Mouse (Mus musculus) hindbrain, embryonic 12.5 days (tissue): ENCODE results near the gene Gli1. TPM values are rescaled to one million over a fixed set of nuclear protein-coding genes. Genes with fewer than 3 reads are reported as not detected.

Experiments
- ATAC-seq: fragments of 200-750 bp; cut with Nextera tagmentation; 2 replicates; pipeline ENCODE4 v1.8.0; 2017; ENCODE audit warnings: moderate TSS enrichment; ENCODE audit not compliant: low FRiP score
- H3K27ac ChIP-seq: fragments of 300-500 bp; sonication (generic); 2 replicates; pipeline ENCODE4 v1.5.1; 2016; ENCODE audit warnings: mild to moderate bottlenecking
- H3K27me3 ChIP-seq: fragments of 300-500 bp; sonication (generic); 2 replicates; pipeline ENCODE4 v1.6.1; 2016; ENCODE audit warnings: mild to moderate bottlenecking
- H3K36me3 ChIP-seq: fragments of 300-500 bp; sonication (generic); 2 replicates; pipeline ENCODE4 v1.6.1; 2016; ENCODE audit warnings: mild to moderate bottlenecking
- H3K4me1 ChIP-seq: fragments of 300-500 bp; sonication (generic); 2 replicates; pipeline ENCODE4 v1.6.1; 2016
- H3K4me2 ChIP-seq: fragments of 300-500 bp; sonication (generic); replicated peaks from 2 replicates; pipeline ENCODE4 v1.6.1; 2016; ENCODE audit warnings: mild to moderate bottlenecking
- H3K4me3 ChIP-seq: fragments of 300-500 bp; sonication (generic); 2 replicates; pipeline ENCODE4 v1.5.1; 2016; ENCODE audit warnings: mild to moderate bottlenecking
- H3K9ac ChIP-seq: fragments of 300-500 bp; sonication (generic); 2 replicates; pipeline ENCODE4 v1.6.1; 2016; ENCODE audit warnings: mild to moderate bottlenecking, moderate library complexity
- H3K9me3 ChIP-seq: fragments of 300-500 bp; sonication (generic); replicated peaks from 2 replicates; pipeline ENCODE4 v1.6.1; 2016; ENCODE audit warnings: mild to moderate bottlenecking
- WGBS: fragments of 180-500 bp; shearing (Covaris S2); methylation state at CpG from one replicate; pipeline ENCODE4 v1.1.7; 2016; 5-methylcytosine and 5-hydroxymethylcytosine counted together
- polyA plus RNA-seq: library from polyadenylated mRNA; unstranded; fragments of >200 nt; fragmentation: Nextera tagmentation; extraction: Ambion mirVana; gene quantifications from 2 replicates; pipeline ENCODE4 v1.2.1, GENCODE M21; 2016

Gene Gli1
- polyA plus RNA-seq, 1 experiment from 2014 or later, result 3.7 TPM

DNA sequence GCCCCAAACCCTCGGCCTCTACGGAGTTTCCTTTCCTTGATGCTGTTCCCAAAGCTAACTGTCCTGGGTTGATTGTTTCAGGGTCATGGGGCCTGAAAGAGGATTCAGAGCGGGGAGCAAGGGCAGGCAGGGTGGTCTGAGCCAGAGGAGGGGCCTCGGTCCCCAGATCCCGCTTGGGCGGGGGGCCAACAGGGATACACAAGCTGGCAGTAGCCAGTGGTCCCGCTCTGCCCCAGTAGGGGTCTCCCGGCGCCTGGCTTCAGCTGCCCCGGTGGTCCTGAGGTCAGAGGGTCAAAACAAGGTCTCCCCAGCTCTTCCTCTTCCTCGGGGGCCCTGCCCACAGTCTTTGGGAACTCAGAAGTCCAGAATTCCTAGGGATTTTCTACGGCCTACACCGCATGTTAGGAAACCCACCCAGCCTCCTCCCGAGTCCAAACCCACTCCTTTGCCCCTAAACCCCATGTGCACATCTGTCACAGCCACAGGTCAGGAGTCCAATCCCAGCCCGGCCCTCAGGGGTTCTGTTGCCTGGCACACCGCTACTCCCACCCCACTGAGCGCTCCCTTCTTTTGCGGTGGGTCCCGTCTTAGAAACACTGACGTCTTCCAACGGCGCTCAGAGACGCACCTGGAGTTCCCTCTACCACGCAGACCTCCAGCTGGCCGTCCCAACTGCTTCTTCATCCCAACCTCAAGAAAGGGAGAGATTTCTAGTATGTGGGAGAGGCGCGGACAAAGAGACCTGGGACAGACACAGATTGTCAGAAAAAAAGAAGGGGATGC is 1.0 kb downstream of the Gli1 start:
- peak overlapping the region; percentile 66 for H3K4me2 ChIP-seq
- no peak for ATAC-seq
- peaks cover 38% of the 10 kb centered on the region for H3K27me3 ChIP-seq
- WGBS, result under 1% methylated on average over 27 of the region's 27 CpGs
- peak overlapping the region; percentile 51 for H3K9ac ChIP-seq
- peaks cover 37% of the 10 kb centered on the region for H3K4me1 ChIP-seq
- no peaks in the 10 kb centered on the region for H3K36me3 ChIP-seq
- no peaks in the 10 kb centered on the region for H3K9me3 ChIP-seq
- H3K4me3 ChIP-seq, result peak overlapping the region; percentile 40
- H3K27ac ChIP-seq, result peak overlapping the region; percentile 71

- peak overlapping the region; percentile 40 for H3K4me3 ChIP-seq
- peak overlapping the region; percentile 51 for H3K9ac ChIP-seq
- H3K9me3 ChIP-seq, result no peaks in the 10 kb centered on the region
- ATAC-seq, result peak; percentile 20
- H3K4me1 ChIP-seq, result peaks cover 37% of the 10 kb centered on the region
- no peaks in the 10 kb centered on the region for H3K36me3 ChIP-seq
- 1% methylated on average over 42 of the region's 42 CpGs for WGBS
- H3K27ac ChIP-seq, result peak overlapping the region; percentile 71; the same call in 1 of the 2 replicates
- peaks cover 38% of the 10 kb centered on the region for H3K27me3 ChIP-seq
- peak overlapping the region; percentile 66 for H3K4me2 ChIP-seq
Observed at GRCm38 (mm10) chr10:127339683-127340576, 1.8 kb downstream of the Gli1 start.

DNA sequence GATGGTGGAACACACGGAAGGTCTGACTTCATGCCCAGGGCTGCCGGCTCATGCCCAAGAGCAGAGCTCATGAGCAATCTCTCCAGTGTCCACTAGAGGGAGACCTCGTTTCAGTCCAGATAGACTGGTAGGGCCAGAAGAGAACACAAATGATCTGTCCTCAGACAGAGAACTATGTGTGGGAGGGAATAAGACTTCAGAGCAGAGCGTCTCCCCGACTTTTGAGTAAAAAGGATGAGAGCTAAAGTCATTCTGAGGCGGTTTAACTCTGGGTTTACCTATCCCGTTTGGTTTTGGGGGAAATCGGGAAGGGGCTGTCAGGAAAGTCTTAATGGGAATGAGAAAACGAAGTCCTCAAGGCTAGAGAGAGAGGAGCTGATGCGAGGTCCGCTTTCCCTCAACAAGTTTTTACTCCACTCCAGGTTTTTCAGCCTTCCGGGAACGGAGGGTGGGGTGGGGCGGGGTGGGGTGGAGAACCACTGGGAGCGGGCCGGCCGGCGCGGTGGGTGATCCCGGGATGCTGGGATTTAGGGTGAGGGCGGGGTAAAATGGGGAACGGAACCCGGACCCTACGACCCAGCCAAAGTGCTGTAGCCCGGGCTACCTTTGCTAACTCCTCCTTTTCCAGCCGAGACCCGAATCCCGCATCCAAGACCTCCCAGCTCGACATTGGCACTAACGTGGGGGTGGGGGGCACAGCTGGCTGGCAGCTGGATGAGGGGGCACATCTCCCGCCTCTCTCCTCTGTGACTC is 2.7 kb downstream of the Gli1 start:
- H3K36me3 ChIP-seq, result no peaks in the 10 kb centered on the region
- H3K27ac ChIP-seq, result peak overlapping the region; percentile 48; the same call in 1 of the 2 replicates
- peaks cover 37% of the 10 kb centered on the region for H3K4me1 ChIP-seq
- H3K9me3 ChIP-seq, result no peaks in the 10 kb centered on the region
- H3K27me3 ChIP-seq, result peaks cover 38% of the 10 kb centered on the region
- peak; percentile 72 for ATAC-seq
- peak overlapping the region; percentile 39; the same call in 1 of the 2 replicates for H3K9ac ChIP-seq
- WGBS, result under 1% methylated on average over 31 of the region's 31 CpGs
- H3K4me2 ChIP-seq, result peak overlapping the region; percentile 66
- H3K4me3 ChIP-seq, result peak overlapping the region; percentile 40

GRCm38 (mm10) chr10:127337536-127338099 is 4.2 kb downstream of the Gli1 start:
- Histone ChIP-seq H3K4me3 (no peak overlapping the region), H3K9me3 (no peaks in the 10 kb centered on the region)

GRCm38 (mm10) chr10:127336952-127337351 is 4.8 kb downstream of the Gli1 start:
- Histone ChIP-seq H3K4me3 (no peak overlapping the region), H3K9ac (no peak overlapping the region), H3K9me3 (no peaks in the 10 kb centered on the region), H3K36me3 (no peaks in the 10 kb centered on the region), H3K4me1 (peaks cover 34% of the 10 kb centered on the region), H3K4me2 (no peak overlapping the region), H3K27ac (no peak overlapping the region), H3K27me3 (peaks cover 41% of the 10 kb centered on the region)
- 64% methylated on average over 5 of the region's 5 CpGs for WGBS
- no peak for ATAC-seq

More at GRCm38 (mm10) chr10:127337536-127338099, 4.2 kb downstream of the Gli1 start:
- Histone ChIP-seq H3K36me3 (no peaks in the 10 kb centered on the region), H3K4me1 (peaks cover 37% of the 10 kb centered on the region), H3K27me3 (peaks cover 38% of the 10 kb centered on the region), H3K9ac (no peak overlapping the region), H3K4me2 (no peak overlapping the region), H3K27ac (no peak overlapping the region; the same call in 1 of the 2 replicates)
- 82% methylated on average over 6 of the region's 6 CpGs for WGBS
- no peak for ATAC-seq

- no peak for ATAC-seq
- 60% methylated on average over 1 of the region's 1 CpGs for WGBS
- H3K9ac ChIP-seq, result no peak overlapping the region
- peaks cover 37% of the 10 kb centered on the region for H3K27me3 ChIP-seq
- H3K9me3 ChIP-seq, result no peaks in the 10 kb centered on the region
- H3K4me2 ChIP-seq, result no peak overlapping the region
- no peak overlapping the region for H3K4me3 ChIP-seq
- no peak overlapping the region for H3K27ac ChIP-seq
- H3K4me1 ChIP-seq, result peaks cover 19% of the 10 kb centered on the region
- no peaks in the 10 kb centered on the region for H3K36me3 ChIP-seq
Observed at GRCm38 (mm10) chr10:127335271-127335670, 6.5 kb downstream of the Gli1 start.

GRCm38 (mm10) chr10:127333152-127333551 is 8.6 kb downstream of the Gli1 start:
- 65% methylated on average over 5 of the region's 5 CpGs for WGBS

GRCm38 (mm10) chr10:127332211-127332874 is 9.4 kb downstream of the Gli1 start:
- Histone ChIP-seq H3K4me1 (peaks cover 3% of the 10 kb centered on the region; the same call in 1 of the 2 replicates), H3K27me3 (peaks cover 48% of the 10 kb centered on the region), H3K4me3 (peak overlapping the region; percentile 16; the same call in 1 of the 2 replicates), H3K4me2 (peak overlapping the region; percentile 46), H3K9me3 (no peaks in the 10 kb centered on the region), H3K27ac (no peak overlapping the region), H3K36me3 (no peaks in the 10 kb centered on the region), H3K9ac (peak overlapping the region; percentile 32; the same call in 1 of the 2 replicates)
- 32% methylated on average over 31 of the region's 31 CpGs for WGBS
- 0 out of 2 replicates have a peak, but pooled peaks have one; percentile 24 for ATAC-seq

More at GRCm38 (mm10) chr10:127333152-127333551, 8.6 kb downstream of the Gli1 start:
- ATAC-seq, result no peak
- no peak overlapping the region for H3K27ac ChIP-seq
- peaks cover 5% of the 10 kb centered on the region; the same call in 1 of the 2 replicates for H3K4me1 ChIP-seq
- no peak overlapping the region for H3K4me3 ChIP-seq
- no peak overlapping the region for H3K4me2 ChIP-seq
- H3K36me3 ChIP-seq, result no peaks in the 10 kb centered on the region
- H3K9ac ChIP-seq, result no peak overlapping the region
- H3K27me3 ChIP-seq, result peaks cover 47% of the 10 kb centered on the region
- H3K9me3 ChIP-seq, result no peaks in the 10 kb centered on the region

- no peak overlapping the region for H3K9ac ChIP-seq
- H3K27ac ChIP-seq, result no peak overlapping the region
- no peaks in the 10 kb centered on the region for H3K36me3 ChIP-seq
- peaks cover 69% of the 10 kb centered on the region for H3K27me3 ChIP-seq
- H3K4me2 ChIP-seq, result no peak overlapping the region
- no peak overlapping the region for H3K4me3 ChIP-seq
- no peaks in the 10 kb centered on the region for H3K9me3 ChIP-seq
- peaks cover 18% of the 10 kb centered on the region for H3K4me1 ChIP-seq
- no peak for ATAC-seq
- 75% methylated on average over 7 of the region's 7 CpGs for WGBS
Observed at GRCm38 (mm10) chr10:127330212-127330611, 11.6 kb downstream of the Gli1 start.

DNA sequence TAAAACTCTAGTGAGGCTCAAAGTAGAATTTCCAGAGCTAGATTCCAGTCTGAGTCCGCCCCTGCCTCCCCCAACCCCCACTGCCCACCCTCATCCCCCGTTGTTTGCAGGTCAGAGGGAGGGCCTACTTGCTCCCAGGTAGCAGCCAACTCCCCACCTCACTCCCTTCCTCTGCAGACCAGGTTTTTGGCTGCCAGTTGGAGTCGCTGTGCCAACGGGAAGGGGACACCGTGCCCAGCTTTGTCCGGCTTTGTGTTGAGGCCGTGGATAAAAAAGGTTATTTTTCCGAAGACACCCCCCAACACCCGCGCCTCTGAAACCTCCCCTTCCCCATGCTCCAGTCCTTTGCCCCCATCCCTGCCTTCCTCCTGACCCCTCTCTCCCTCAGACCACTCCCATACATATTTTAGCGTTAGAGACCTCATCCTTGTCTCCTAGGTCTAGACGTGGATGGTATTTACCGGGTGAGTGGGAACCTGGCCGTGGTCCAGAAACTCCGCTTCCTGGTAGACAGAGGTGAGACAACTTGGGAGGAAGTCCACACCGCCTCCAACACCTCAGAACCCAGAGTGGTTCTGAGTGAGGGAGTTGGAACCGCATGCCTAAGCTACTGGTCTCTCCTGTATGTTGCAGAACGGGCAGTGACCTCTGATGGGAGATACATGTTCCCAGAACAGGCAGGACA is 14.2 kb downstream of the Gli1 start:
- Histone ChIP-seq H3K9ac (no peak overlapping the region), H3K36me3 (no peaks in the 10 kb centered on the region), H3K4me3 (no peak overlapping the region), H3K27ac (no peak overlapping the region), H3K9me3 (no peaks in the 10 kb centered on the region), H3K4me2 (no peak overlapping the region), H3K4me1 (peaks cover 18% of the 10 kb centered on the region), H3K27me3 (peaks cover 93% of the 10 kb centered on the region)
- ATAC-seq, result no peak
- 46% methylated on average over 18 of the region's 18 CpGs for WGBS
